Mouse (Mus musculus): ENCODE measurements around the gene Pabpc1l.

DNA sequence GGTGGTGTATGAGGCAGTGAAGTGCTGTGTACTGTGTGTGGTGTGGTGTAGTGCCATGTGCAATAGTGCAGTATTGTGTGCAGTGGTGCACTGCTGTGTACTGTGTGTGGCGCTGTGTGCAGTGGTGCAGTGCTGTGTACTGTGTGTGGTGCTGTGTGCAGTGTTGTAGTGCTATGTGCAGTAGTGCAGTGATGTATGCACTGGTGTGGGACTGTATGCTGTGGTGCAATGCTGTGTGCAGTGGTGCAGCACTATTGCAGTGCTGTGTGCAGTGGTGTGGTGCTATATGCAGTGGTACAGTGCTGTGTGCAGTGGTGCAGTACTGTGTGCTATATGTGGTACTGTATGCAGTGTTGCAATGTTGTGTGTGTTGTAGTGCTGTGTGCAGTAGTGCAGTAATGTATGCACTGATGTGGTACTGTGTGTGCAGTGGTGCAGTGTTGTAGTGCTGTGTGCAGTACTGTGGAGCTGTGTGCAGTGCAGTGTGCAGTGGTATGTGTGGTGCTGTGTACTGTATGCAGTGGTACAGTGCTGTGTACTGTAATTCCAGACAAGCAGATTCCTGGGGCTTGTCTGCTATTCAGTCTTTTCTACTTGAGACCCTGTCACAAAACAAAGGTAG is 13.3 kb downstream of the Pabpc1l start:
- TF ChIP-seq CTCF (IDR thresholded peaks at IDR 0.05; ENCODE audit: low read depth) (no peak), EP300 (optimal IDR thresholded peaks at IDR 0.05) (no peak)

Measured in stomach, postnatal 0 days (tissue).